Mouse (Mus musculus): ENCODE data around the gene Washc1. TPM values are rescaled to one million over a fixed set of nuclear protein-coding genes. Genes with fewer than 3 reads are reported as not detected.

Washc1 gene
- total RNA-seq, 2 experiments from 2014 or later = 5.4 to 5.9 TPM

Other genes with a start within 250 kb of the Washc1 start
- gene Ralbp1, start 225.7 kb upstream of the Washc1 start, total RNA-seq (2015; ENCODE audit: low replicate concordance) = 24.0 and 35.5 TPM in 2 replicates
- gene Ralbp1, start 225.7 kb upstream of the Washc1 start, total RNA-seq (2017; ENCODE audit: low replicate concordance) = 83.8 and 90.1 TPM in 2 replicates
- gene Twsg1, start 160.3 kb upstream of the Washc1 start, total RNA-seq (2015; ENCODE audit: low replicate concordance) = 4.0 and 8.3 TPM in 2 replicates
- gene Twsg1, start 160.3 kb upstream of the Washc1 start, total RNA-seq (2017; ENCODE audit: low replicate concordance) = 4.3 and 6.4 TPM in 2 replicates
- gene Ankrd12, start 34.5 kb upstream of the Washc1 start, total RNA-seq (2015; ENCODE audit: low replicate concordance) = 27.8 and 45.0 TPM in 2 replicates
- gene Ankrd12, start 34.5 kb upstream of the Washc1 start, total RNA-seq (2017; ENCODE audit: low replicate concordance) = 27.3 and 32.6 TPM in 2 replicates
- 58.2 and 67.7 TPM in 2 replicates for gene Ndufv2, start 10.0 kb upstream of the Washc1 start, total RNA-seq (2015; ENCODE audit: low replicate concordance)
- 60.4 TPM in 2 replicates for gene Ndufv2, start 10.0 kb upstream of the Washc1 start, total RNA-seq (2017; ENCODE audit: low replicate concordance)
- 1.2 and 3.1 TPM in 2 replicates for gene Ddx11, start 12.0 kb downstream of the Washc1 start, total RNA-seq (2015; ENCODE audit: low replicate concordance)
- 3.5 and 6.0 TPM in 2 replicates for gene Ddx11, start 12.0 kb downstream of the Washc1 start, total RNA-seq (2017; ENCODE audit: low replicate concordance)